Mouse (Mus musculus) cerebellum, adult 2 months (tissue): ENCODE data around the gene Myl3. TPM values are rescaled to one million over a fixed set of nuclear protein-coding genes. Genes with fewer than 3 reads are reported as not detected.

Experiments
- DNase-seq, 2 experiments: peaks; one replicate each; pipeline ENCODE4 v3.0.0; 2021
- H3K27ac ChIP-seq: fragments of 200-500 bp; 2 replicates; pipeline ENCODE4 v1.5.1; 2012; ENCODE audit warnings: low read length, control low read depth, inconsistent platforms; ENCODE audit not compliant: insufficient read depth
- H3K27me3 ChIP-seq: fragments of 200-500 bp; 2 replicates; pipeline ENCODE4 v1.6.1; 2012; ENCODE audit warnings: inconsistent platforms, mild to moderate bottlenecking, low read length, moderate library complexity; ENCODE audit not compliant: control insufficient read depth, insufficient read depth
- H3K4me1 ChIP-seq: fragments of 200-500 bp; 2 replicates; pipeline ENCODE4 v1.6.1; 2011; ENCODE audit warnings: low read length; ENCODE audit not compliant: control insufficient read depth, insufficient read depth
- H3K4me3 ChIP-seq: fragments of 200-500 bp; replicated peaks from 2 replicates; pipeline ENCODE3; 2011; ENCODE audit warnings: mild to moderate bottlenecking, low read depth, low read length, control low read depth; ENCODE audit not compliant: insufficient read depth
- CTCF ChIP-seq: fragments of 200-500 bp; IDR thresholded peaks from 2 replicates; pipeline ENCODE4 v1.5.1; 2011; ENCODE audit warnings: low read depth, mild to moderate bottlenecking, control low read depth, low read length, moderate library complexity, borderline replicate concordance; ENCODE audit not compliant: insufficient read depth
- POLR2A ChIP-seq: fragments of 200-500 bp; IDR thresholded peaks from 2 replicates; pipeline ENCODE4 v1.6.1; 2011; ENCODE audit warnings: low read length, control low read depth, borderline replicate concordance; ENCODE audit not compliant: insufficient read depth
- WGBS: fragments of 180-500 bp; shearing (Covaris S2); methylation state at CpG from one replicate; pipeline ENCODE4 v1.1.7; 2018; 5-methylcytosine and 5-hydroxymethylcytosine counted together
- polyA plus RNA-seq: library from polyadenylated mRNA; depleted of rRNA; stranded (reverse); fragments of >200 nt; gene quantifications from 2 replicates; pipeline ENCODE4 v1.2.3, GENCODE M21; 2012

Gene Myl3
- polyA plus RNA-seq, 1 experiment = 0.51 TPM

- DNase-seq = no peak
- Histone ChIP-seq H3K27ac (no peak overlapping the region), H3K4me1 (peaks cover 29% of the 10 kb centered on the region), H3K4me3 (no peak overlapping the region), H3K27me3 (no peaks in the 10 kb centered on the region)
- WGBS = 83% methylated on average over 5 of the region's 5 CpGs
- no peak for TF ChIP-seq POLR2A
- no peak for TF ChIP-seq CTCF
Measured at GRCm38 (mm10) chr9:110706784-110707183, 34.9 kb upstream of the Myl3 start.

GRCm38 (mm10) chr9:110709640-110710258 lies 31.9 kb upstream of the Myl3 start:
- Histone ChIP-seq H3K4me1 (peaks cover 15% of the 10 kb centered on the region; the same call in 1 of the 2 replicates), H3K4me3 (no peak overlapping the region), H3K27me3 (no peaks in the 10 kb centered on the region), H3K27ac (no peak overlapping the region)
- DNase-seq = peak; percentile 77 to 81
- TF ChIP-seq POLR2A (no peak), CTCF (peak; percentile 80)
- WGBS = 25% methylated on average over 5 of the region's 5 CpGs

GRCm38 (mm10) chr9:110711532-110711931 lies 30.1 kb upstream of the Myl3 start:
- peaks cover 15% of the 10 kb centered on the region; the same call in 1 of the 2 replicates for H3K4me1 ChIP-seq
- no peak for DNase-seq
- H3K27ac ChIP-seq = no peak overlapping the region
- TF ChIP-seq CTCF (no peak), POLR2A (no peak)
- H3K4me3 ChIP-seq = no peak overlapping the region
- H3K27me3 ChIP-seq = no peaks in the 10 kb centered on the region
- WGBS = 97% methylated on average over 1 of the region's 1 CpGs

- TF ChIP-seq POLR2A = no peak
- no peak for TF ChIP-seq CTCF
- DNase-seq = no peak
- 69% methylated on average over 6 of the region's 6 CpGs for WGBS
Measured at GRCm38 (mm10) chr9:110711996-110712395, 29.7 kb upstream of the Myl3 start.

GRCm38 (mm10) chr9:110712545-110712944 lies 29.1 kb upstream of the Myl3 start:
- Histone ChIP-seq H3K27ac (no peak overlapping the region), H3K27me3 (no peaks in the 10 kb centered on the region), H3K4me3 (no peak overlapping the region), H3K4me1 (peaks cover 10% of the 10 kb centered on the region; the same call in 1 of the 2 replicates)
- 93% methylated on average over 4 of the region's 4 CpGs for WGBS
- no peak for DNase-seq
- TF ChIP-seq CTCF = no peak
- TF ChIP-seq POLR2A = no peak

More at GRCm38 (mm10) chr9:110711996-110712395, 29.7 kb upstream of the Myl3 start:
- H3K27me3 ChIP-seq = no peaks in the 10 kb centered on the region
- H3K4me3 ChIP-seq = no peak overlapping the region
- no peak overlapping the region for H3K27ac ChIP-seq
- H3K4me1 ChIP-seq = peaks cover 14% of the 10 kb centered on the region; the same call in 1 of the 2 replicates

GRCm38 (mm10) chr9:110713389-110713788 lies 28.3 kb upstream of the Myl3 start:
- no peaks in the 10 kb centered on the region for H3K27me3 ChIP-seq
- DNase-seq = no peak
- 95% methylated on average over 1 of the region's 1 CpGs for WGBS
- H3K4me3 ChIP-seq = no peak overlapping the region
- H3K4me1 ChIP-seq = peaks cover 4% of the 10 kb centered on the region; the same call in 1 of the 2 replicates
- TF ChIP-seq CTCF = no peak
- no peak for TF ChIP-seq POLR2A
- no peak overlapping the region for H3K27ac ChIP-seq

- DNase-seq = no peak
- no peak overlapping the region for H3K27ac ChIP-seq
- TF ChIP-seq POLR2A = no peak
- TF ChIP-seq CTCF = peak; percentile 14; the same call in 1 of the 2 replicates
Measured at GRCm38 (mm10) chr9:110715426-110715825, 26.2 kb upstream of the Myl3 start.

GRCm38 (mm10) chr9:110716775-110717174 lies 24.9 kb upstream of the Myl3 start:
- DNase-seq = peak; percentile 48 to 49
- Histone ChIP-seq H3K27ac (no peak overlapping the region), H3K27me3 (no peaks in the 10 kb centered on the region), H3K4me3 (no peak overlapping the region), H3K4me1 (no peaks in the 10 kb centered on the region)
- 28% methylated on average over 4 of the region's 4 CpGs for whole genome bisulfite sequencing
- TF ChIP-seq CTCF (peak; percentile 78), POLR2A (no peak)

More at GRCm38 (mm10) chr9:110715426-110715825, 26.2 kb upstream of the Myl3 start:
- WGBS = 31% methylated on average over 1 of the region's 1 CpGs
- H3K4me1 ChIP-seq = no peaks in the 10 kb centered on the region
- no peak overlapping the region for H3K4me3 ChIP-seq
- H3K27me3 ChIP-seq = no peaks in the 10 kb centered on the region

- no peak for DNase-seq
- 79% methylated on average over 6 of the region's 6 CpGs for WGBS
Measured at GRCm38 (mm10) chr9:110718071-110718470, 23.6 kb upstream of the Myl3 start.

More at GRCm38 (mm10) chr9:110718071-110718470, 23.6 kb upstream of the Myl3 start:
- Histone ChIP-seq H3K27ac (no peak overlapping the region), H3K27me3 (no peaks in the 10 kb centered on the region), H3K4me3 (no peak overlapping the region), H3K4me1 (no peaks in the 10 kb centered on the region)
- TF ChIP-seq POLR2A (no peak), CTCF (no peak)
